Mouse (Mus musculus): ENCODE results near the gene Nup153. TPM values are rescaled to one million over a fixed set of nuclear protein-coding genes. Genes with fewer than 3 reads are reported as not detected.

The Nup153 gene
- polyA plus RNA-seq, 1 experiment from 2014 or later: 27.7 TPM

GRCm38 (mm10) chr13:46642318-46642717 lies 85.4 kb downstream of the Nup153 start:
- no peaks in the 10 kb centered on the region for H3K27me3 ChIP-seq (ENCODE audit: control insufficient read depth, insufficient read depth, low read length)
- H3K9me3 ChIP-seq (ENCODE audit: control insufficient read depth, low read length): no peaks in the 10 kb centered on the region
- ATAC-seq (ENCODE audit: low read depth): no peak
- WGBS: 88% methylated on average over 4 of the region's 4 CpGs
- H3K4me2 ChIP-seq (ENCODE audit: low read depth, low read length): no peak overlapping the region
- no peak overlapping the region for H3K9ac ChIP-seq (replicated peaks; ENCODE audit: low read depth, low read length)
- no peak overlapping the region for H3K4me3 ChIP-seq (ENCODE audit: low read depth, low read length)
- H3K4me1 ChIP-seq (ENCODE audit: control insufficient read depth, insufficient read depth, low read length): no peaks in the 10 kb centered on the region
- no peaks in the 10 kb centered on the region for H3K36me3 ChIP-seq (ENCODE audit: control insufficient read depth, insufficient read depth, low read length)
- no peak overlapping the region for H3K27ac ChIP-seq (ENCODE audit: low read depth, low read length)

- no peaks in the 10 kb centered on the region for H3K36me3 ChIP-seq (ENCODE audit: control insufficient read depth, insufficient read depth, low read length)
- H3K4me1 ChIP-seq (ENCODE audit: control insufficient read depth, insufficient read depth, low read length): no peaks in the 10 kb centered on the region
- no peak overlapping the region for H3K9ac ChIP-seq (replicated peaks; ENCODE audit: low read depth, low read length)
- ATAC-seq (ENCODE audit: low read depth): no peak
- H3K27ac ChIP-seq (ENCODE audit: low read depth, low read length): no peak overlapping the region
- H3K9me3 ChIP-seq (ENCODE audit: control insufficient read depth, low read length): no peaks in the 10 kb centered on the region
- H3K4me3 ChIP-seq (ENCODE audit: low read depth, low read length): no peak overlapping the region
- no peak overlapping the region for H3K4me2 ChIP-seq (ENCODE audit: low read depth, low read length)
- H3K27me3 ChIP-seq (ENCODE audit: control insufficient read depth, insufficient read depth, low read length): no peaks in the 10 kb centered on the region
- WGBS: 78% methylated on average over 10 of the region's 10 CpGs
Observed at GRCm38 (mm10) chr13:46640608-46641468, 86.9 kb downstream of the Nup153 start.

GRCm38 (mm10) chr13:46634133-46634488 lies 93.6 kb downstream of the Nup153 start:
- H3K4me1 ChIP-seq (ENCODE audit: control insufficient read depth, insufficient read depth, low read length): peaks cover 4% of the 10 kb centered on the region; the same call in 1 of the 2 replicates
- no peak overlapping the region for H3K4me3 ChIP-seq (ENCODE audit: low read depth, low read length)
- WGBS: 23% methylated on average over 6 of the region's 6 CpGs
- H3K9me3 ChIP-seq (ENCODE audit: control insufficient read depth, low read length): no peaks in the 10 kb centered on the region
- peak; percentile 79 for ATAC-seq (ENCODE audit: low read depth)
- peak overlapping the region; percentile 40 for H3K4me2 ChIP-seq (ENCODE audit: low read depth, low read length)
- H3K36me3 ChIP-seq (ENCODE audit: control insufficient read depth, insufficient read depth, low read length): no peaks in the 10 kb centered on the region
- no peaks in the 10 kb centered on the region for H3K27me3 ChIP-seq (ENCODE audit: control insufficient read depth, insufficient read depth, low read length)
- H3K9ac ChIP-seq (replicated peaks; ENCODE audit: low read depth, low read length): no peak overlapping the region
- peak overlapping the region; percentile 58 for H3K27ac ChIP-seq (ENCODE audit: low read depth, low read length)

GRCm38 (mm10) chr13:46633320-46634132 lies 94.2 kb downstream of the Nup153 start:
- Histone ChIP-seq H3K27me3 (ENCODE audit: control insufficient read depth, insufficient read depth, low read length) (no peaks in the 10 kb centered on the region), H3K9me3 (ENCODE audit: control insufficient read depth, low read length) (no peaks in the 10 kb centered on the region), H3K9ac (replicated peaks; ENCODE audit: low read depth, low read length) (0 out of 2 replicates have a peak overlapping the region, but pooled peaks have one; percentile 34), H3K4me1 (ENCODE audit: control insufficient read depth, insufficient read depth, low read length) (peaks cover 4% of the 10 kb centered on the region; the same call in 1 of the 2 replicates), H3K27ac (ENCODE audit: low read depth, low read length) (peak overlapping the region; percentile 58), H3K4me3 (ENCODE audit: low read depth, low read length) (no peak overlapping the region), H3K4me2 (ENCODE audit: low read depth, low read length) (peak overlapping the region; percentile 40), H3K36me3 (ENCODE audit: control insufficient read depth, insufficient read depth, low read length) (no peaks in the 10 kb centered on the region)
- peak; percentile 85 for ATAC-seq (ENCODE audit: low read depth)
- WGBS: 21% methylated on average over 18 of the region's 18 CpGs

GRCm38 (mm10) chr13:46632796-46633195 lies 94.9 kb downstream of the Nup153 start:
- no peaks in the 10 kb centered on the region for H3K9me3 ChIP-seq (ENCODE audit: control insufficient read depth, low read length)
- no peaks in the 10 kb centered on the region for H3K36me3 ChIP-seq (ENCODE audit: control insufficient read depth, insufficient read depth, low read length)
- ATAC-seq (ENCODE audit: low read depth): no peak
- H3K27ac ChIP-seq (ENCODE audit: low read depth, low read length): no peak overlapping the region; the same call in 1 of the 2 replicates
- H3K4me2 ChIP-seq (ENCODE audit: low read depth, low read length): no peak overlapping the region
- H3K4me1 ChIP-seq (ENCODE audit: control insufficient read depth, insufficient read depth, low read length): peaks cover 4% of the 10 kb centered on the region; the same call in 1 of the 2 replicates
- 64% methylated on average over 4 of the region's 4 CpGs for WGBS
- no peaks in the 10 kb centered on the region for H3K27me3 ChIP-seq (ENCODE audit: control insufficient read depth, insufficient read depth, low read length)
- H3K4me3 ChIP-seq (ENCODE audit: low read depth, low read length): no peak overlapping the region
- no peak overlapping the region for H3K9ac ChIP-seq (replicated peaks; ENCODE audit: low read depth, low read length)

Other genes with a start within 250 kb of the Nup153 start
- 5.7 TPM in 2 replicates for gene Cap2, start 226.1 kb downstream of the Nup153 start, polyA plus RNA-seq (2014; fragmentation: Nextera tagmentation; extraction: Ambion mirVana)
- 14.7 and 14.9 TPM in 2 replicates for gene Fam8a1, start 58.4 kb downstream of the Nup153 start, polyA plus RNA-seq (2014; fragmentation: Nextera tagmentation; extraction: Ambion mirVana)
- gene Kif13a, start 201.9 kb upstream of the Nup153 start, polyA plus RNA-seq (2014; fragmentation: Nextera tagmentation; extraction: Ambion mirVana): 10.4 and 14.1 TPM in 2 replicates